Mouse (Mus musculus) skeletal muscle tissue, adult 2 months (tissue): ENCODE data around the gene Nectin4.
"Not testable (repeated sequence)": the region's sequence is repeated elsewhere in the genome, so short reads cannot be mapped to it uniquely, and the experiment has no call there.

Experiments used
- DNase-seq: peaks from one replicate; pipeline ENCODE4 v3.0.0-alpha.2; 2012; ENCODE audit warnings: low read depth, low spot score

Nectin4 gene

DNA sequence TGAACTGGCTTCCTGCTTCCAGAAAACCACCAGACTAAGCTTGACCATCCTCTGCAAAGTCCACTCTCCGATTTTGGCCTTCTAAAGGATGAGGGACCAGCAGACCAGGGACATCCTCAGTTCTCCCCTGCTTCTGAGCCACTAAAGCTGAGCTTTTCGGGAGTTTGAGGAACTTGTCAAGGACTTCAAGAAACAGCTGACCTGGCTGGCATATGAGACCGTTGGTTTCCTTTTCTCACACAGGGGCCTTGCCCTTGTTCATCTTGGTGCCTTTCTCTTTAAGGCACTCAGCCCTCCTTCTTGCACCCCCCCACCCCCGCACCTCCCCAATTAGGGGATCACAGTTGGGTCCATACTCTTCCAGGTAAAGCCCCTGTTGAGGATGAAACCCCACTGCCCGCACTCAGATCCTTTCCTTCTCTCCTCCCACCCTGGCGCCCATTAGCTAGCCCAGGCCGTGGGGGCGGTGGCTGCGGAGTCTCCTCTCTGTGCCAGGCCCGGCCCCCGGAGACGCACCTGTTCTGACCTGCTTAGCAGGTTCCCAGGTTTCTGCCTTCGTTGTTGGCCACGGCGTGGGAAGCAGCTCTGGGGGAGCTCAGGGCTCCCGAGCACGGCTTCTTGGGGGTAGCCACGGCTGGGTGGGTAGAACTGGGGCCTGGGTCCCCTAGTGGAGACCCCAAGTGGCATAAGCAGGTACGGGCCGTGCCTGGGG lies at the start of gene Nectin4:
Gene Nectin4 (plus strand): TSS at position 255 of the 712 bp plus-strand sequence.
- DNase-seq: no peak

DNA sequence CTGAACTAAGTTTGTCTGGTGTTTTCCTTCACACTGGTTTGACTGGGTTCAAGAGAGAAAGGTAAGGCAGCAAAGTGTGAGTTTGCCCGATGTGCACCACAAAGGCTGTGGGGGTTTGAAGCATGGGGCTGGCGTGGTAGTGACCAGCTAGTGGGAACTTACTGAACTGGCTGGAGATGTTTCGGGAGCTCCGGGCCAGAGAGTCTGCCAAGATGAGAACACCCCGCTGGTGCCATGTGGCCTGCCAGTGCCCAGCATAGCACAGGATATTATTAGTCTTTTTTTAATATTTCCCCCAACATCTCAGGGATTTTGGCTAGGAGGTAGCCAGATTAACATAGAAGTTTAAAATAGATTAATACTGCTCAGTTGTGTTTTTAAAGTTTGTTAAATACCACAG lies 49.7 kb upstream of the Nectin4 start:
- DNase-seq: no peak

DNA sequence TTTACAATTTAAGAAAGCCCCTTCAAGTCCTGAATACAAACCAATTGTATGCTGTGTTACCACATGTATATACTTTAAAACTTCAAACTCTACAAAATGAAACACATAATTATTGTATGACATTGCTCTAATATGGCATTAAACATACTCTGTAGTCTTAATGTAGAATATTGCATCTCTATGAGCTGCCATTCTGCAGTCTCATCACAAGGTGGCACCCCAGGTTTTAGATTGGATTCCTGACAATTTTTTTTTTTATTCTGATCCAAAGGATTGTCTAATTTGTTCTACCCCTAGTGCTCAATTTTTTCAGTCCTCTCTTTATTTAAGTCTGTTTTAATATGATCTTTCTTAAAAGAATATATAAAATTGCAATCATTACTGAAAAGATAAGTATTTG lies 48.5 kb upstream of the Nectin4 start:
- DNase-seq: no peak

DNA sequence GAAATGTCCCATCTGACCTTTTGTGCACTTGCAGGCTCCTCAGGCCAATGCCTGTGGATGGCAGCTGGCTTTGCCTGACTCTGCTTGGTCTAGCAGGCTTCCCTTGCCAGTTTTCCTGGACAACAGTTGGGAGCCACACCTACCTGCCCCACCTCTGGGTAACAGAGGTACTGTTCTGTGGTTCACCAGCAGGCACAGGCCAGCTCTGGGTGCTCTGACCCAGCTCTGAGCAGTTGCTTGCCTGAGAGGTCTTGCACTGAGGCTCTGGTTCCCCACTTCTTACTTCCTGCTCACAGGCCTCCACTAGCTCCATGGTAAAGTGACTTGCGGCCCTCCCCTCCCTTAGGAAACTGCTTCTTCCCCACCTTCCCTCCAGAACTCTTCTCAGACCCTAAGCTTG lies 47.9 kb upstream of the Nectin4 start:
- no peak for DNase-seq

DNA sequence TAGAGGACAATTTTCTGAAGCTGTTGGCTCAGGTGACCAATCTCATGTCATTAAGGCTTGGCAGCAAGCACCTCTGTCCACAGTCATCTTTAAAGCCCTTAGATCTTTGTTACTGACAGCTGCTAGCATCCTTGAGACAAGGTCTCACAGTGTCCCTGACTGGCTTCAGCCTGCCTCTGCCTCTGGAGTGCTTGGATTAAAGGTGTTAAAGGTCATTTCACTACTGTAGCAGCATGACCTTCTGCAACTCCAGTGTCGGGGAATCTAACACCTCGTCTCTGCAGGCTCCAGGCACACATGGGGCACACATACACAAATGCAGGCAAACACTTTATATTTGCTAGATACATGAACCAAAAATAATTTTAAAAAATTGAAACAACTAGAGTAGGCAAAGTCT lies 44.3 kb upstream of the Nectin4 start:
- DNase-seq: no peak

DNA sequence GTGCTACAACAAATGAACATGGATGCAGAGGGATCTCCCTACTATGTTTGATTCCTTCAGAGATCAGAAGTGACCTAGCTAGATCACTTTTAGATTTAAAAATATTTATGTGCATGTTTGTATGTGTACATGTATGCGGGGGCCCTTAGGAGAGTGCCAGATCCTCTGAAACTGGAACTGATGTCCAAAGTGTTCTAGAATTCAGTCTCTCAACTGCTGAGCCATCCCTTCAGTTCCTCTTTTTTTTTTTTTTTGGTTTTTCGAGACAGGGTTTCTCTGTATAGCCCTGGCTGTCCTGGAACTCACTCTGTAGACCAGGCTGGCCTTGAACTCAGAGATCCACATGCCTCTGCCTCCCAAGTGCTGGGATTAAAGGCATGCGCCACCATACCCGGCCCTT lies 43.3 kb upstream of the Nectin4 start:
- DNase-seq: not testable (repeated sequence)

DNA sequence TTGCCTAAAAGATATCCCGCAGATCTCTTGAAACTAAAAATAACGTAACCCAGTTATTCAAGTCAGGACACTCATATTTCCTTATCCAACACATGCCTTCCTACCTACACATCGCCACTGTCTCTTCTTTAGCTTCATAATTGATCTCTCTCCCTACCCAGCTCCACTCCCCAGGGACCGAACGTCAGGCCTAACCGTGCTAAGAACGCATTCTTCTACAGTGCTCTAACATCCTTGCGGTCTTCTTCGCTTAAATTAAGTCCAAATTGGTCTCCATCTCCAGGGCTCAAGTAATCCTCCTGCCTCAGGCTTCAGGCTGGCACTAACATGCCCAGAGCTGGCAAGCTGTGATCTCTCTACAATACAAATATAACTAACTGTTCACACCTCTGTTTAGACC lies 41.7 kb upstream of the Nectin4 start:
- no peak for DNase-seq

DNA sequence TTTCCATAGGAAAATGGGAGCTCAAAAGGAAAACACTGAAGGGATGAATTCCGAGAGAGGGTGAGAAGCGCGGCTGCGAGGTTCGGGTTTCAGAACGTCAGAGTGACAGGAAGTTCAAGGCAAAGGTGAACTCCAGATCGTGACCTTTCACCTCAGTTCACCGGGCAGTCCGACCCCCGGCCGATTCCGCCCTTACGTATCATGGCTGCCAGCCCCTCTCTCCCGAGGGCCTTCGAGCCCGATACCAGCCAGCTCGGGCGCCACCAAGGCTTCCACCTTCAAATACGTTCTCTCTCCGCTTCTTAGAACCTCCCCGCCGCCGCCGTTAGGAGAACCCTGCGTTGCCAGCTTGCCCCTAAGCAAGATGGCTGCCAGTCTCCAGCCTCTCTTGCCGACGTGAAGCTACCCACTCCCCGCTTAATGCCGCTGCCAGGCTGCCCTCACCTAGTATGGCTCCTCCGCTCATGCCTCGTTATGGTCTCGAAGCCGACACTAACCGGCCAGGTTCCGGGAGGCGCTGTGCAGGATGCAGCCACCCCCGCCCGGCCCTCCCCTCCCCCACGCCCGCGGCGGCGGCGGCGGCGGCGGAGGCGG lies 41.0 kb upstream of the Nectin4 start, which contains the start of gene Dedd:
Gene Dedd (plus strand): TSS at position 307 of the 594 bp plus-strand sequence.
- DNase-seq: peak; percentile 92

DNA sequence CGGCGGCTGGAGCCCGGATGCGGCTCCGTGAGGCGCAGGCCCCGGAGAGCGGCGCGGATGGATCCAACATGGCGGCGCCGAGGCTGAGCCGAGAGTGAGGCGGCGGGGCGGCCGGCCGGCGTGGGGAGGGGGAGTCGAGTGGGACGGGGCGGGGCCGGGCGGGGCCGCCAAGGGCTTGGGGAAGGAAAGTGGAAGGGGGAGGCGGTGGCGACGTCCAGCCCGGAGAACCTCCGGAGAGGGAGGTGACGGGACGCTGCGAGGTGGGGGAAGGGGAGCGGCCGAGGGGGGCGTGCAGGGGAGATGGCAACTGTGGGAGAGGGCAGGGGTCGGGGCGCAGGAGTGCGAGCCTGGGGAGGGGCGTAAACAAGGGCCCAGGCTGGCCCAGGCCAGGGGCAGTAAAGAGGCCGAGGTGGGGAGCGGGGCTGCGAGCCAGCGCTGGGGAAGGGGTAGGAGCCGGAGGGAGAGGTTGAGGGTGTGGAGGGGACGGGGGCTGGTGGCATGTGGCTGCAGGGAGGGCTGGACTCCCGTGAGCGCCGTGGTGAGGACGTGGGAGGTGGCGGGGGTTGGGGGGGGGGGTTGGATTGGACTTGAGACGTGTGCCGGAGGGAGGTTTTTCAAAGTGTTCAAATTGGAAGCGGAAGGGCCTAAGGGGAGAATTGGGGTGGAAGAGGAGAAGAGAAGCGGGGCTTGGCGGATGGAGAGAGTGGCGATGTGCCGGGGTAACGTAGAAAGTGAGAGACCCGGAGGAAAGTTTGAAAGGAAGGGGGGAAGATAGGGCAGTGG lies 40.3 kb upstream of the Nectin4 start:
- no peak for DNase-seq

DNA sequence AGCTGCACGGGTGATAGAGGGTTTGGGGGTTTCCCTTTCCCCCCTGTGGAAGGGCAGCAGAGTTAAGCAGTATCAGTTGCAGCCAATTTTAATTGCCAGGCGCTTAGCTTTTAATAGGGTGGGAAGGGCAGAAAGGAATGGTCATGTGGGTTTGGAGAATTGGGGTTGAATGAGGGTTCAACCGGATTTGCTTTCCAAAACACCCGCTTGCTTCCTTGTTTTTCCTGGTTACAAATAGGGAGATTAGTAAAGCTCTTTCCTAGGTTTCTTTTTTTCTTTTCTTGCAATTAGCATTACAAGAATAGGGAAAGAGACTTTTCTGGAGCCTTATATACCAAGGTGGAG lies 39.7 kb upstream of the Nectin4 start:
- no peak for DNase-seq

DNA sequence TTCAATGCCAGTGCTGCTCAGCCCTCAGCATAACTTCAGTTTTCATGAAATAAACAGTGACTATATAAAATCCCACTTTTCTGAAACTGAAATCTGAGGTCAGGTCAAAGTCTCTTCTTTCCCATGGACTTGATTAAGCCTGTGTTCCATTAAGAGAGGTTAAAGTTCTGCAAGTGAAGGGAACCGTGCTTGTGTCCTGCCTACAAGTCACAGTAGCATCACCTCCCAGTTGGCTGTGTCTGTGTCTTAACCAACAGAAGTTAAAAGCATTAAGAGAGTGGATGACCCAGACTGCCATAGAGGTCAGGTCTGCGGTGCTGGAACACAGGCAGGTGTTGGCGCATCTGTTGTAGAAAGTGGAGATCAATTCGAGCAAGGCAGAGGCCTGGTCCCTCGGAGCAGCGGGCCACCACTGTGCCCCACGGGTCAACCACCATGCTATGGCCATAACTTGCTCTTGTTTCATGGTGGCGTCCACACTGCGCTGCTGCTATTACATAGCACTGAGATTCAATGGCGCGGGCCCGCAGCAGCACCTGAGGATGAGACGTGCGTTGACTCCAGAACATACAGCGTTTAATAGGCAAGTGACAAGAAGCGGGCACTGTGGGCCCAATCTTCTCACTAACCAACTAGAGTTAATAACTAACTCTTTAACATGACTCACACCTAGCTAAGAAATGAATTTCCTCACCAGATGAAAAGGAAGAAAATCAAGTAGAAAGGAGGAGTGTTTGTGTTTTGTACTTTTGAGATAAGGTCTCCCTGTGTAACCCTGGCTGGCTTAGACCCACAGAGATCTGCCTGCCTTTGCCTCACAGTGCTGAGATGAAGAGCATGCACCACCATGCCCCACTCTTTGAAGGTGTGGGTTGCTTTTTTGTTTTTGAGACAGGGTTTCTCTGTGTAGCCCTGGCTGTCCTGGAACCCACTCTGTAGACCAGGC lies 27.4 kb upstream of the Nectin4 start:
- DNase-seq: no peak

DNA sequence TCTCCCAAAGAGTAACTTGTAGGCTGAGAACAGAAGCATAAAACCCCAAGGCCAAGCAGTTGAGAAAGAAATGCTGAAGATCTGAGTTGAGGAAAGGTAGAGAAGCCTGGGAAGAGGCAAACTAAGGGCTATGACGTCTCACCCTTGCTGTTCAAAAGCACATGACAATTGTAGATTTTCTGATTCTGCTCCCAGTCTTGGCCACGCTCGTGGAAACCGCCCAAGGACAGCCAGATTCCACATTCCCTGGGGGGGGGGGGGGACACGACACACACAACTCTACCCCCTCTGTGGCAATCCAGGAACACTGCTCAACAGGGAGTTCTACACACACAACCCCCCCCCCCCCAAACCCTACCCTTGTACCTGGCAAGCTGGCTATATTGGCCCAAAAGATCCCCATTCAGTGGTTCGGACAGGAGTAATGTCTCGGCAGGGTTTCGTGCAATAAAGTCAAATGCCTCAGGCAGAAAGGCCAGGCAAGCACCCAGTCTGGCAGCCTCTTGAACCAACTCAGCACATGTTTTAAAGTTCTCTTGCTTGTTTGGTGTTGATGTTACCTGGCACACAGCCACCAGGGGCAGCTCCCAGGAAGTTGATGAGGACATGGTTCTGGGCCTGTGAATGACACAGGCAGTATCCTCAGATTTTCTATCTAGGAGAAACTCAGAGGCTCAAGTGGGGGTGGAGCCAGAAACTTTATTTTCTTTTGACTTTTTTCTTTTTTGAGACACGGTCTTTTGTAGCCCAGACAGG lies 25.8 kb upstream of the Nectin4 start:
- no peak for DNase-seq

DNA sequence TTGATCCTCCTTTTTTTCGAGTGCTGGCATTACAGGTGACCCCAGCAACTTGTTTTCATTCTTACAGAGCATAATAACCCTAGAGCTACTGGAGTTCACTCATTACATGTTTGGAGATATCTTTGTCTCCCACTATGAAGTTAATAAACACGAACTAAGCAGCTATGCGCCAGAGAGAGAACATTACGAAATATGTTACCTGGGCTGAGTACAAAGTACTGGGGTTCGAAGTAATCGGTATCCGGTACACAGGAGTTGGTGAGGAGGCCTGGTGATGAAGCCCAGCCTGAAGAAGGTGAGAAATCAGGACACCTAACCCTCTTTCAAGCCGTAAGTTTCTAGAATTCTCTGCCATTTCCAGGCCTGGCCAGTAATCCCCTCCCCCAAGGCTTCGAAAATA lies 25.2 kb upstream of the Nectin4 start:
- DNase-seq: no peak

DNA sequence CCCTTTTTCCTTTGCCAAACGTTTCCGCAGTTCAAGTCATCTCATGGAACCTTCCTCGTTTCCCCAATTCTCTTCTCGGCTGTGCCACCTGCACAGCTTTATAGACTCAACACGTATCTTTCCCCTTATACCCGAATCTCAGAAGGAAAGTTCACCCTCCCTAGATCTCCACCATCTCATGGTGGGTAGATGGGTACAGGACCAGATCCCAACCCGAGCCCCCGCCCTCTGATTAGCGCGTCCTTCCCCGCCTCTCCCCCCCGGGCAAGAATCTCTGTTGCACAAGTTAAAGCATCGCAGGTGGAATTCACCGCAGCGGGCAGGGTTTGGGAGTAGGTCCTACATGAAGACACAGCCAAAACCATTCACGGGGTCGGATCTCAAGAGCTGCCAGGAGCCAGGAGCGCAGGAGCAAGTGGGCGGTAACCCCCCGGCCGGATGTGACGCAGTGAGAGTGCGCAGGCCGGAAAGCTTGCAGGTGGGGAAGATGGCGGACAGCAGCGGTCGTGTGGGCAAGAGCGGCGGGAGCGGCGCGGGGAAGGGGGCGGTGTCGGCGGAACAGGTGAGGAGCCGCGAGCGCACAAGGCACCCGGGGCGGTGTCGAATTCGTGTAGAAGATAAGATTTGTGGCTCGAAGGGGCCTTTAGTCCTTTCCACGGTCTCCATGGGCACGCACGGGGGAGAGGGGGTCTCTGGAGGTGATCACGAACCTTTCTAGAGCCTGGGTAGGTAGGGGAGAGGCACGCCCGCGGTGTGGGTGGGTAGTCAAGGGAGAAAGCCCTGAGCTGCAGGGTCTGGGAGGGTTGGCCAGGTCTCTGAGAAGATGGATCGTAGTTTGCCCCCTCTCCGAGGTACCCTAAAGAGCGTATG lies 24.4 kb upstream of the Nectin4 start, which contains the start of the genes Nit1 and Pfdn2:
Gene Nit1 (minus strand): TSS at position 422 of the 870 bp plus-strand sequence.
Gene Pfdn2 (plus strand): TSS at position 446 of the 870 bp plus-strand sequence.
- peak; percentile 87 for DNase-seq

DNA sequence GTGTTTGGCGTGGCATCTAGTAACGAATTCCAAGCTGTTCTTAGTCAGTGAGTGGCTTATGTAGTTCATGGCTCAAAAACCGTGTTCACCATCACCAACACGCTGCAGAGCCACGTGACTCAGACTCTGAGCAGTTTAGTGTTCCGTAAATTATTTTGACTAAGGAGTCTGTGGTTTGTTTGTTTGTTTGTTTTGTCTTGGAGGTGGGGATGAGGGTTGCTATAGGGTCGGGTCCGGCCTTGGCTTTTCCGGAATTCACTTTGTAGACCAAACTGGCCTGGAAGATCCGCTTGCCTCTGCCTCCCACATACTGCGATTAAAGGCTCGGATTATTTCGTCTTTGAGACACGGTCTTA lies 23.8 kb upstream of the Nectin4 start:
- no peak for DNase-seq

DNA sequence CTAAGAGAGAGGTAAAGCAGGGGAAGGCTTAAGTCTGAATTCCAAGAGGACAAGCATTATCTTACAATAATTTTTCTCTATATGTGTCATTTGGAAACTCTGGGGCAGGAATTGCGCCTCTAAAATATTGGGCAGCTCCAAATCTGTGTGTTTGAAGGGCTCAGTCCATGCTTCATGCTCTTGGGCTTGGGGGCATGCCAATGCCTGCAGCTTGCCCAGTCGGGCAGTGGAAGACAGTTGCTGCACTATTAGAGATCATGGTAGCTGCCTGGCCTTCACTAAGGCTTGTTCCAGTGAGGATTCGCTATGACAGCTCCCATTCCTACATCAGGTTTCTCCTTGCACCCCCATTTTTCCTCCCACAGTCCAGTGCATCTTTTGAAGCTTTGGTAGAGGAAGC lies 21.2 kb upstream of the Nectin4 start:
- no peak for DNase-seq

DNA sequence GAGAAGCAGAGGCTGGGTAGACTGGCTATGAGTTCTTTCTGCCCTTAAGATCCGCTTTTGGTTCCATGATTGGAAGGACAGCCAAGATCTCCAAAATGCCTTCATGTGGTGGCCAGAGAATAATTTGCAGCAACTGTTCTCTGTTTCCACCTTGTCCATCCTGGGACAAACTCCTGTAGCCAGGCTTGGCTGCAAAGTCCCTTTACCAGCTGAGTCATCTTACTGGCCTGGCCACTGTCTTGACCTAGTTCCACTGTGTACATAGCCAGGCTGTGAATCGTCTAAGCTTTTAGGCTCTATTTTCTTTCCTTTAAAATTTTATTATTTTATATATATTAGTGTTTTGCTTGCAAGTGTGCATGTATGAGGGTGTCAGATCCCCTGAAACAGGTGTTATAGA lies 20.7 kb upstream of the Nectin4 start:
- no peak for DNase-seq

DNA sequence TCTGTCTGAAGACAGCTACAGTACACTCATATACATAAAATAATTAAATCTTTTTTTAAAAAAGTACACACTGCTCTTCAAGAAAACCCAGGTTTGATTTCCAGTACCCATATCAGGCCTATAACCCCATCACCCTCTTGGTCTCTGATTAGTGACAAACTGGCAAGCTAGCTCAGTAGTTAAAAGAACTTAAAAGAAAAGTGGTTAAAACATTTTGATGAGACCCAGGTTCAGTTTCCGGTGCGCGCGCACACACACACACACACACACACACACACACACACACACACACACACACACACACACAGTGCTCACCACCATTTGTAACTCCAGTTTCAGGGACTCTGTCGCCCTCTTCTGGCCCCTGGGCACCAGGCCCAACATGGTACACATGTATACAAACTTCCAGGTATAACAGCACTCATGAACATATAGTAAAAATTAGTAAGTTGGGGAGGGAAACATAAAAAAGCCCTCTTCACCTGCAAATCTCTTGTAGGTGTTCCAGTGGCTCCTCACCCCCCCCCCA lies 14.0 kb upstream of the Nectin4 start:
- no peak for DNase-seq

DNA sequence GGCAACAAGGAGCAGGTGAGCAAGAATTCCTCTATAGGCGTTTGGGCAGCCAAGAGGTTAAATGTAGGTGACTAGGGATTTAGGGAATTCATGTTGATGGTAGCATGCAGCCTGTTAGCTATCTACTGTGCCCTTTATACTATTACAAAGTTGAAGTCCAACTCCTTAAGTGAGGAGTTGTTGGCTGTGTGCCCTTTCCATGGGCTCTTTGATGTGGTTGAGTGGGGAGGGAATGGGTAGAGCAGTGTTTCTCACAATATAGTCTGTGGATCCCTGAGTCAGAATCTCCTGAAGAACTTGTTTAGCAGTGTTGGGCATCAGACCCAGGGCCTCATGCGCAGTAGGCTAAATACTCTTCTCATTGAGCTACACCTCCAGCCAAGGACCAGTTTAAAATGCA lies 13.1 kb upstream of the Nectin4 start:
- no peak for DNase-seq

DNA sequence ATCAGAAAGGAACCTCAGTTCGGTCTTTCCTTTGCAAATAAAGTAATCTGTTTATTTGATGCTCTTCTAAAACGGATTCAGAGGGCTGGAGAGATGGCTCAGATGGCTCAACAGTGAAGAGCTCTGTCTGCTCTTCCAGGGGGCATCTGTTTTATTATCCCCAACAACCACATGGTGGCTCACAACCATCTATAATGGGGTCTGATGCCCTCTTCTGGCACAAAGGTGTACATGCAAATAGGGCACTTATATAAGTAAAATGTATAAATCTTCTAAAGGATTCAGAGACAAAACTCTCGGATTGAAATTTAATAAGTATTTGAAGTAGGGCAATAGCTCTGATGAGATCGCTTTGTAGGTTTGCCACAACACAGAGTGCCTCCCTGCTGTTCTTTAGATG lies 11.5 kb upstream of the Nectin4 start:
- DNase-seq: no peak
